Mouse (Mus musculus) embryonic facial prominence, embryonic 14.5 days (tissue): ENCODE measurements around the gene Srebf1. TPM values are rescaled to one million over a fixed set of nuclear protein-coding genes. Genes with fewer than 3 reads are reported as not detected.

ENCODE experiments used
- ATAC-seq: fragments of 200-750 bp; cut with Nextera tagmentation; 2 replicates; pipeline ENCODE4 v1.8.0; 2017; ENCODE audit warnings: low read depth, moderate number of reproducible peaks, moderate TSS enrichment
- DNase-seq: peaks from one replicate; pipeline ENCODE4 v3.0.0-alpha.2; 2015; ENCODE audit warnings: low spot score
- H3K27ac ChIP-seq: fragments of 300-500 bp; sonication (generic); replicated peaks from 2 replicates; pipeline ENCODE4 v1.5.1; 2014; ENCODE audit warnings: low read depth, mild to moderate bottlenecking, low read length, moderate library complexity
- H3K27me3 ChIP-seq: fragments of 300-500 bp; sonication (generic); replicated peaks from 2 replicates; pipeline ENCODE4 v1.6.1; 2014; ENCODE audit warnings: low read length; ENCODE audit not compliant: control insufficient read depth, insufficient read depth
- H3K36me3 ChIP-seq: fragments of 300-500 bp; sonication (generic); 2 replicates; pipeline ENCODE4 v1.6.1; 2014; ENCODE audit warnings: low read length, mixed read lengths; ENCODE audit not compliant: control insufficient read depth, insufficient read depth
- H3K4me1 ChIP-seq: fragments of 300-500 bp; sonication (generic); 2 replicates; pipeline ENCODE4 v1.6.1; 2014; ENCODE audit warnings: antibody characterized with exemption, low read length; ENCODE audit not compliant: control insufficient read depth, insufficient read depth
- H3K4me2 ChIP-seq: fragments of 300-500 bp; sonication (generic); 2 replicates; pipeline ENCODE4 v1.6.1; 2014; ENCODE audit warnings: low read depth, mild to moderate bottlenecking, low read length, moderate library complexity, mixed read lengths
- H3K4me3 ChIP-seq: fragments of 300-500 bp; sonication (generic); 2 replicates; pipeline ENCODE4 v1.5.1; 2014; ENCODE audit warnings: low read depth, mild to moderate bottlenecking, low read length
- H3K9ac ChIP-seq: fragments of 300-500 bp; sonication (generic); 2 replicates; pipeline ENCODE4 v1.6.1; 2014; ENCODE audit warnings: low read depth, mild to moderate bottlenecking, low read length, moderate library complexity, mixed read lengths
- H3K9me3 ChIP-seq: fragments of 300-500 bp; sonication (generic); 2 replicates; pipeline ENCODE4 v1.6.1; 2016; ENCODE audit warnings: low read length; ENCODE audit not compliant: control insufficient read depth
- WGBS: fragments of 180-500 bp; shearing (Covaris S2); extraction: QIAGEN DNeasy Blood & Tissue Kit; methylation state at CpG from one replicate; pipeline ENCODE4 v1.1.7; 2014; 5-methylcytosine and 5-hydroxymethylcytosine counted together
- polyA plus RNA-seq: library from polyadenylated mRNA; unstranded; fragments of >200 nt; fragmentation: Nextera tagmentation; extraction: Ambion mirVana; gene quantifications from 2 replicates; pipeline ENCODE4 v1.2.1, GENCODE M21; 2014

The Srebf1 gene
- polyA plus RNA-seq, 1 experiment from 2014 or later = 58.3 TPM

- no peak for ATAC-seq
- Histone ChIP-seq H3K4me3 (peak overlapping the region; percentile 73), H3K27ac (peak overlapping the region; percentile 78), H3K4me2 (peak overlapping the region; percentile 93), H3K9ac (peak overlapping the region; percentile 83), H3K27me3 (no peaks in the 10 kb centered on the region), H3K4me1 (peaks cover 23% of the 10 kb centered on the region), H3K9me3 (no peaks in the 10 kb centered on the region), H3K36me3 (peaks cover 14% of the 10 kb centered on the region; the same call in 1 of the 2 replicates)
- no peak for DNase-seq
- 36% methylated on average over 8 of the region's 8 CpGs for WGBS
These were observed 2.8 kb downstream of the Srebf1 start for GRCm38 (mm10) chr11:60219609-60220008.

GRCm38 (mm10) chr11:60217467-60217866 is 4.9 kb downstream of the Srebf1 start:
- H3K9ac ChIP-seq = no peak overlapping the region
- H3K36me3 ChIP-seq = peaks cover 14% of the 10 kb centered on the region; the same call in 1 of the 2 replicates
- H3K4me2 ChIP-seq = no peak overlapping the region
- H3K27me3 ChIP-seq = no peaks in the 10 kb centered on the region
- H3K9me3 ChIP-seq = no peaks in the 10 kb centered on the region
- WGBS = 89% methylated on average over 7 of the region's 7 CpGs
- no peak overlapping the region for H3K27ac ChIP-seq
- ATAC-seq (no peak), DNase-seq (no peak)
- H3K4me3 ChIP-seq = no peak overlapping the region
- peaks cover 15% of the 10 kb centered on the region for H3K4me1 ChIP-seq

GRCm38 (mm10) chr11:60216671-60217070 is 5.7 kb downstream of the Srebf1 start:
- DNase-seq (no peak), ATAC-seq (no peak)
- Histone ChIP-seq H3K9ac (no peak overlapping the region), H3K9me3 (no peaks in the 10 kb centered on the region), H3K4me3 (no peak overlapping the region), H3K27ac (no peak overlapping the region), H3K4me2 (no peak overlapping the region), H3K36me3 (peaks cover 14% of the 10 kb centered on the region; the same call in 1 of the 2 replicates), H3K27me3 (no peaks in the 10 kb centered on the region), H3K4me1 (peaks cover 18% of the 10 kb centered on the region)
- 91% methylated on average over 1 of the region's 1 CpGs for WGBS

DNA sequence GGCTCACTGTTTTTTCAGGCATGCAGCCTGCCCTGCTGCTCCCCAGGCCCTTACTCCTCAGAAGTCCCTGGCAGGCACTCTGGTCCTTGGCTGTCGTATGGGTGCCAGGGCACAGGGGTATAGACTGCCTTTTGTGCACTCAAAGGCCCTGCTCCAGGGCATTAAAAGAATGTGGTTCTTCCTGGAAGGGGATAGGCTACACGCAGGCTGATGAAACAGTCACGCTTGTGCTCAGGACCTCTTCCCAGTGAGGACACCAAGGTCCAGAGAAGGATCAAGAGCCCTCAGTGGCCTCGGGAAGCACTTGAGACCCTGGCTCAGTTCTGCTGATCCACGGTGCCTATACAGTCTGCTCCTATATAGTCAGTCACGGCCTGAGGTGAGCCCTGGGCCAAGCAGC is 9.1 kb downstream of the Srebf1 start:
- peaks cover 37% of the 10 kb centered on the region for H3K4me1 ChIP-seq
- H3K27ac ChIP-seq = no peak overlapping the region; the same call in 1 of the 2 replicates
- no peaks in the 10 kb centered on the region for H3K27me3 ChIP-seq
- H3K9me3 ChIP-seq = no peaks in the 10 kb centered on the region
- 52% methylated on average over 6 of the region's 6 CpGs for WGBS
- DNase-seq = no peak
- no peak overlapping the region for H3K9ac ChIP-seq
- no peak for ATAC-seq
- peaks cover 9% of the 10 kb centered on the region; the same call in 1 of the 2 replicates for H3K36me3 ChIP-seq
- no peak overlapping the region for H3K4me2 ChIP-seq
- H3K4me3 ChIP-seq = no peak overlapping the region

GRCm38 (mm10) chr11:60211761-60212160 is 10.6 kb downstream of the Srebf1 start:
- no peak for ATAC-seq
- no peak for DNase-seq
- Histone ChIP-seq H3K4me2 (no peak overlapping the region), H3K9me3 (no peaks in the 10 kb centered on the region), H3K4me1 (peaks cover 41% of the 10 kb centered on the region), H3K4me3 (no peak overlapping the region), H3K36me3 (peaks cover 5% of the 10 kb centered on the region; the same call in 1 of the 2 replicates), H3K27ac (no peak overlapping the region; the same call in 1 of the 2 replicates), H3K9ac (0 out of 2 replicates have a peak overlapping the region, but pooled peaks have one; percentile 6), H3K27me3 (no peaks in the 10 kb centered on the region)
- 48% methylated on average over 12 of the region's 12 CpGs for WGBS

- ATAC-seq (no peak), DNase-seq (no peak)
- Histone ChIP-seq H3K4me3 (no peak overlapping the region), H3K27ac (peak overlapping the region; percentile 83), H3K4me2 (peak overlapping the region; percentile 83), H3K9me3 (no peaks in the 10 kb centered on the region), H3K9ac (no peak overlapping the region), H3K27me3 (no peaks in the 10 kb centered on the region), H3K4me1 (peaks cover 41% of the 10 kb centered on the region), H3K36me3 (peaks cover 11% of the 10 kb centered on the region)
- 62% methylated on average over 3 of the region's 3 CpGs for WGBS
These were observed 11.2 kb downstream of the Srebf1 start for GRCm38 (mm10) chr11:60211152-60211551.

- peak overlapping the region; percentile 83 for H3K27ac ChIP-seq
- ATAC-seq (peak; percentile 91), DNase-seq (peak; percentile 97)
- peak overlapping the region; percentile 83 for H3K4me2 ChIP-seq
- peaks cover 41% of the 10 kb centered on the region for H3K4me1 ChIP-seq
- no peaks in the 10 kb centered on the region for H3K9me3 ChIP-seq
- H3K27me3 ChIP-seq = no peaks in the 10 kb centered on the region
- 0% methylated on average over 38 of the region's 47 CpGs for WGBS
- H3K9ac ChIP-seq = peak overlapping the region; percentile 60
- peak overlapping the region; percentile 47 for H3K4me3 ChIP-seq
- H3K36me3 ChIP-seq = peaks cover 19% of the 10 kb centered on the region
These were observed 12.1 kb downstream of the Srebf1 start for GRCm38 (mm10) chr11:60210305-60210724.

DNA sequence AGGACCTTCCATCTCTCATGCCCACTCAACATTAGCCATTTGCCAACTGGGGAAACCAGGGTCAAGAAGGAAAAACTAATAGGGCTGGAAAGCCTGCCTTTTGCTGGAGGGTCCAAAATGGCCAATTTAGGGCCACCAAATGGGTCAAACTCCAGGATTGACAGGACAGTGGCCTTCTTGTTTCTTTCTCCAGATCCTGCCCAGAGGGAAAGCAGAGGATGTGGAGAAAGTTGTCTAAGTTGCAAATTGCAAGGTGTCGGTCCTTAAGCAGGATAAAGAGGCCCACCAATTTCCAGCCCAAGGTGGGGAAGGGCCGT is 12.5 kb downstream of the Srebf1 start:
- WGBS = 0% methylated on average over 2 of the region's 2 CpGs
- H3K4me1 ChIP-seq = peaks cover 41% of the 10 kb centered on the region
- H3K9ac ChIP-seq = peak overlapping the region; percentile 60
- peaks cover 23% of the 10 kb centered on the region for H3K36me3 ChIP-seq
- ATAC-seq = no peak
- no peaks in the 10 kb centered on the region for H3K27me3 ChIP-seq
- H3K4me3 ChIP-seq = peak overlapping the region; percentile 47
- H3K27ac ChIP-seq = peak overlapping the region; percentile 78
- peak overlapping the region; percentile 83 for H3K4me2 ChIP-seq
- H3K9me3 ChIP-seq = no peaks in the 10 kb centered on the region
- DNase-seq = no peak

DNA sequence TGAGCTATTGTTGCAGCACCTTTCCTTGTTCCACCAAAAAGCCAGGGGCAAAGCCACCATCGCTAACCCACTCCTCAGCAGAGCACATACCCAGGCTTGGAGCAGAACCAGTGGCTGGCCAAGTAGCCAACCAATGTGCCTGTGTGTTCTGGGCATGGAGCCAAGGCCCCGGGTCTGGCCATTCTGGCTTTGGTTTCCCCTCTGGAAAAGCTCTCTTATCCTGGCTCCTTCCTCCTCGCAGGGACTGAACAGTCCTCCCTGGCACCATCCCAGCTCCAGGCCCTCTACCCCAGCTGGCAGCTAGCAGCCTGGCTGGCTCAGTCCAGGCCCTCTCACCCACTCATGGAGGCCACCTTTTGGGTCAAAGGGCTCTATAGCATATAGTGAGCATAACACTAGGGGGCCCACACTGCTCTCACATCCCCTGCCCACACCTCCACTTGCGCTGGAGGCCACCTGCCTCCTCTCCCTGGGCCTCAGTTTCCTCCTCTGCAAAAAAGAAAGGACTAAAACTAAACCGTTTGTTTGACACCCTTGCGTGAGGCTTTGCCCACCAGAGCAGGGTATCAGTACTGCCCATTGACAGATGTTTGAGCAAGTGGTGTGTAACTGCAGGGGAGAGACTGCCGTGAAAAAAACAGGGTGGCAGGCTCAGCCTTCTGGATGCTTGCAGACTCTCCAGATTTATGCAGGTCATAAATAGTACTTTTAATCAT is 13.0 kb downstream of the Srebf1 start:
- Histone ChIP-seq H3K27me3 (no peaks in the 10 kb centered on the region), H3K4me2 (peak overlapping the region; percentile 83), H3K9me3 (no peaks in the 10 kb centered on the region), H3K4me3 (peak overlapping the region; percentile 47), H3K27ac (peak overlapping the region; percentile 78), H3K4me1 (peaks cover 41% of the 10 kb centered on the region), H3K9ac (peak overlapping the region; percentile 60), H3K36me3 (peaks cover 28% of the 10 kb centered on the region)
- WGBS = 38% methylated on average over 7 of the region's 7 CpGs
- DNase-seq (peak; percentile 84), ATAC-seq (peak; percentile 31)
